Mouse (Mus musculus) hindbrain, embryonic 15.5 days (tissue): ENCODE measurements at regions not wholly inside any gene's neighbourhood (a gene's known extent, or its start where the extent isn't known, plus 50 kb on each side); places are given as distances from the start of the nearest gene placed in this dataset.

Experiments used
- ATAC-seq: fragments of 200-750 bp; cut with Nextera tagmentation; 2 replicates; pipeline ENCODE4 v1.8.0; 2017; ENCODE audit warnings: low read depth, moderate number of reproducible peaks, moderate TSS enrichment; ENCODE audit not compliant: low FRiP score
- H3K27ac ChIP-seq: fragments of 300-500 bp; sonication (generic); replicated peaks from 2 replicates; pipeline ENCODE4 v1.5.1; 2015; ENCODE audit warnings: mild to moderate bottlenecking, inconsistent platforms
- H3K27me3 ChIP-seq: fragments of 300-500 bp; sonication (generic); 2 replicates; pipeline ENCODE4 v1.6.1; 2015; ENCODE audit warnings: control low read depth, inconsistent platforms
- H3K36me3 ChIP-seq: fragments of 300-500 bp; sonication (generic); 2 replicates; pipeline ENCODE4 v1.6.1; 2015; ENCODE audit warnings: control low read depth, inconsistent platforms
- H3K4me1 ChIP-seq: fragments of 300-500 bp; sonication (generic); replicated peaks from 2 replicates; pipeline ENCODE4 v1.6.1; 2015; ENCODE audit warnings: control low read depth, inconsistent platforms
- H3K4me2 ChIP-seq: fragments of 300-500 bp; sonication (generic); 2 replicates; pipeline ENCODE4 v1.6.1; 2015; ENCODE audit warnings: moderate library complexity, mild to moderate bottlenecking, inconsistent platforms
- H3K4me3 ChIP-seq: fragments of 300-500 bp; sonication (generic); 2 replicates; pipeline ENCODE4 v1.5.1; 2015; ENCODE audit warnings: mild to moderate bottlenecking, inconsistent platforms
- H3K9ac ChIP-seq: fragments of 300-500 bp; sonication (generic); 2 replicates; pipeline ENCODE4 v1.6.1; 2015; ENCODE audit warnings: inconsistent platforms
- H3K9me3 ChIP-seq: fragments of 300-500 bp; sonication (generic); 2 replicates; pipeline ENCODE4 v1.6.1; 2016; ENCODE audit warnings: control low read depth, inconsistent platforms
- WGBS: fragments of 180-500 bp; shearing (Covaris S2); methylation state at CpG from one replicate; pipeline ENCODE4 v1.1.7; 2015; 5-methylcytosine and 5-hydroxymethylcytosine counted together

- no peak for ATAC-seq
- H3K4me1 ChIP-seq = no peaks in the 10 kb centered on the region
- H3K27ac ChIP-seq = no peak overlapping the region
- no peaks in the 10 kb centered on the region for H3K27me3 ChIP-seq
- no peaks in the 10 kb centered on the region for H3K36me3 ChIP-seq
- no peak overlapping the region for H3K9ac ChIP-seq
- H3K4me3 ChIP-seq = no peak overlapping the region
- no peaks in the 10 kb centered on the region for H3K9me3 ChIP-seq
- WGBS = 89% methylated on average over 8 of the region's 8 CpGs
- no peak overlapping the region for H3K4me2 ChIP-seq
Observed at GRCm38 (mm10) chr9:116337446-116338010, 162.4 kb upstream of the Tgfbr2 start.

DNA sequence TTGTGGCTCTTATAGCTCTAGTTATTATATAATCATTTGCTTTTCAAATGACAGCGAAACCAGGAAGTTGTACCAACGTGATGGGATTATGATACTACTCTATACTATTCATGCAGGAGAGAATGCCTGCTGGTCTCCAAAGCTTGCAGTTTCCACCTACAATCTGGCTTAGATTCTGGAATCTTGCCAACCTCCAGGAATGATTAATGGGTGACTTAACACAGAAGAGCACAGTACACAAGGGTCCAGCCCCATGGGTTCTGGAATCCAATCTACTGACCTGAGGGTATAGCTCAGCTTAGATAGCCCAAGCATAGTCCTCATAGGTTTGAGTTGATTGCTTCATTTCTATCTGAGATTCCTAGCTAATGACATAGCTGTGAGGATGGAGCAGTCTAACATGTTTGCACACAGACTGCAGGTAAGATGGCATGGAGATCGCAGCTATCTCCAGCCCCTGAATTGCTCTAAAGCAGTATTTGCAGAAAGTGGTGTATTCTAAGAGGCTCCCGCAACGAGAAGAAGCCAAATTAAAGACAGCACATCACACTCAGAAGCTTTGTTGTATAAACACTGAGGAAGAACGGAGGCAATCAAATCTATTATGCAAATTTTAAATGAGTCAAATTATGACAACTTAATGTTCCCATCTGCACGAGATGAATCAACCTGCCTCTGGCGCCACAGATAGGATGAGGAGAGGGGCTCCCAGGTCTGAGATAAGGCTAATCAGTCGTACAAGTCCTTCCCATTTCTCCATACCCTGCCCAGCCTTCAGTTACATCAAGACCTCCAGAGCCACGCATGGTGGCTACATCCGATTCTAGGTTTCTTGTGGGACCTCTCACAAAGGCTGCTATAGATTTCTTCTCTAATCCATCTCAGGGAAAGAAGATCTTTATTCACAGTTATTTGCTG is 160.7 kb upstream of the Tgfbr2 start:
- ATAC-seq = no peak
- Histone ChIP-seq H3K9me3 (no peaks in the 10 kb centered on the region), H3K9ac (no peak overlapping the region), H3K27ac (no peak overlapping the region), H3K4me1 (no peaks in the 10 kb centered on the region), H3K36me3 (no peaks in the 10 kb centered on the region), H3K27me3 (no peaks in the 10 kb centered on the region), H3K4me3 (no peak overlapping the region), H3K4me2 (no peak overlapping the region)
- WGBS = 78% methylated on average over 11 of the region's 11 CpGs

DNA sequence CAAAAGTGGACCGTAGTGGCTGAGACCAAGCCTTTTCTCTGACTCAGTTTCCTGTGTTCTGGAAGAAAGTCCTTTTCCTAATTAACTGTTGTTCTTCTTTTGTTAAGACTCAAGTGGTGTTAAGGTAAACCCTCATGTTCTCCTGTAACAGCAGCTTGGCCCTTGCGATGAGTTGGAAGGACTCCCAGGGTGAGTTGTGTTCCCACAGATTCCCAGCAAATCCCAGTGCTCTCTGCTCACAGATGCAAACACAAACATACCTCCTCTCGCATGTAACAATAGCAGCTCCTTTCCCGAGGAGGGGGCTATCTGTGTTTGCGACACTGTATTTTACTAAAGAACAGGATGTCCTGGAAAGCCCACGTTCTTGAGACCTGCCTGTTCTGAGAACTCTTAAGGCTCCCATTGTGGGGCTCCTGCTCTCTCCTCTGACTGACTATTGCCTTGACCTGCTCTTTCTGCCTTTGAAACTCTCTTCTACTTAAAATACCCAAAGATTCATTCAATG is 158.8 kb upstream of the Tgfbr2 start:
- 80% methylated on average over 6 of the region's 6 CpGs for WGBS
- H3K4me1 ChIP-seq = no peaks in the 10 kb centered on the region
- H3K4me2 ChIP-seq = no peak overlapping the region
- no peaks in the 10 kb centered on the region for H3K9me3 ChIP-seq
- no peak overlapping the region for H3K27ac ChIP-seq
- no peak overlapping the region for H3K4me3 ChIP-seq
- H3K9ac ChIP-seq = no peak overlapping the region
- H3K36me3 ChIP-seq = no peaks in the 10 kb centered on the region
- ATAC-seq = no peak
- H3K27me3 ChIP-seq = no peaks in the 10 kb centered on the region

DNA sequence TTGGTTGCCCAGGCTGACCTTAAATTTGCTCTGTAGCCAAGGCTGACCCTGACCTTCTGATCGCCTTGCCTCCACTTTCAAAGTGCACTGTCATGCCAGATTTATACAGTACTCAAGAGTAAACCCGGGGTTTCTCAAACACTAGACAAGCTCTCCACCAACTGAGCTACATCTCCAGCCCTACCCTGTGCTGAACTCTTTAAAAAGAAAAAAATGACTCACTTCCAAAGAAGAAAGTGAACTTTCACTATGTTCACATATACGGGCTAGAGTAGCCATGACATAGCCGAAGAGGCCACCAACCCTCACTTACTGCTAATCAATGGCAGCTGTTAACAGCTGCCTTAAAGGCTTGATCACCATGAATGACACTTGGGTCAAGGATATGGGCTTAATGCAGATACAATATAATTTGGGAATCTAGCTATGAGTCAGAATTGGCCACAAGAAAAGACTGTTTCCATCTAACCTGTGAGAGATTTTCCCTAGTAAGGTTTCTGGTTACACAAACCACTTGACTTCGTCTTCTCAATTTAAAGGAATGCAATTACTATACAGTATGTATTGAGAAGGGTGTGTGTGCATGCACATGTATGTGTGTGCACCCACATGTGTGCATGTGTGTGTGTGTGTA is 157.4 kb upstream of the Tgfbr2 start:
- Histone ChIP-seq H3K4me2 (no peak overlapping the region), H3K27me3 (no peaks in the 10 kb centered on the region), H3K27ac (no peak overlapping the region), H3K36me3 (no peaks in the 10 kb centered on the region), H3K9me3 (no peaks in the 10 kb centered on the region), H3K9ac (no peak overlapping the region), H3K4me1 (no peaks in the 10 kb centered on the region), H3K4me3 (no peak overlapping the region)
- WGBS = 92% methylated on average over 5 of the region's 5 CpGs
- ATAC-seq = no peak

GRCm38 (mm10) chr9:116331406-116331805 is 156.2 kb upstream of the Tgfbr2 start:
- Histone ChIP-seq H3K4me1 (no peaks in the 10 kb centered on the region), H3K27me3 (no peaks in the 10 kb centered on the region), H3K9me3 (no peaks in the 10 kb centered on the region), H3K4me3 (no peak overlapping the region), H3K36me3 (no peaks in the 10 kb centered on the region), H3K4me2 (no peak overlapping the region), H3K27ac (no peak overlapping the region), H3K9ac (no peak overlapping the region)
- no peak for ATAC-seq
- WGBS = 77% methylated on average over 2 of the region's 2 CpGs

DNA sequence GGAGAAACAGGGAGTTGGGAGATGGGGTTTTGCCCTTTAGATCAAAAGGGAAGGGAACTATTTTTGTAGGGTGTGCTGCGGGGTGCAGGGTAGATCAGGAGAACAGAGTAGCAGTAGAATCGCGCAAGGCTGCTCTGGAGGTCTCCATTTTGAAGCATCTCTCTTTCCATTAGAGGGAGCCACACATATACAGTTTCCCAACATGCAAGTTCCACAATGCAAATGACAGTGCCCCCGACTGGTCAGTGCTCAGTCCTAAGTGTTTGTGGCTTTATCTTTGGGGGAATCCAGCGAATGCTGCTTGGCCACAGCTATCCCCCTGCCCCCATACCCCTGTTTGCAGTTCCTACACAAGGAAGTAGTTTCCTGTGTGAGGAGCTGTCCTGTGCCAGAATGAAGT is 155.6 kb upstream of the Tgfbr2 start:
- WGBS = 66% methylated on average over 5 of the region's 5 CpGs
- H3K4me2 ChIP-seq = no peak overlapping the region
- no peaks in the 10 kb centered on the region for H3K36me3 ChIP-seq
- no peak overlapping the region for H3K27ac ChIP-seq
- no peak for ATAC-seq
- no peaks in the 10 kb centered on the region for H3K9me3 ChIP-seq
- H3K4me3 ChIP-seq = no peak overlapping the region
- no peaks in the 10 kb centered on the region for H3K4me1 ChIP-seq
- no peak overlapping the region for H3K9ac ChIP-seq
- H3K27me3 ChIP-seq = no peaks in the 10 kb centered on the region

GRCm38 (mm10) chr9:116329147-116329546 is 154.0 kb upstream of the Tgfbr2 start:
- Histone ChIP-seq H3K9me3 (no peaks in the 10 kb centered on the region), H3K4me2 (no peak overlapping the region), H3K4me1 (0 out of 2 replicates have a peak, but pooled peaks cover 2% of the 10 kb centered on the region), H3K27me3 (no peaks in the 10 kb centered on the region), H3K36me3 (no peaks in the 10 kb centered on the region), H3K9ac (no peak overlapping the region), H3K27ac (no peak overlapping the region), H3K4me3 (no peak overlapping the region)
- WGBS = 88% methylated on average over 5 of the region's 5 CpGs
- no peak for ATAC-seq

GRCm38 (mm10) chr9:116328201-116328600 is 153.0 kb upstream of the Tgfbr2 start:
- H3K9me3 ChIP-seq = no peaks in the 10 kb centered on the region
- no peak overlapping the region for H3K9ac ChIP-seq
- H3K27me3 ChIP-seq = no peaks in the 10 kb centered on the region
- ATAC-seq = no peak
- WGBS = 24% methylated on average over 3 of the region's 3 CpGs
- 0 out of 2 replicates have a peak overlapping the region, but pooled peaks have one; percentile 26 for H3K27ac ChIP-seq
- no peak overlapping the region for H3K4me2 ChIP-seq
- 0 out of 2 replicates have a peak, but pooled peaks cover 3% of the 10 kb centered on the region for H3K4me1 ChIP-seq
- no peaks in the 10 kb centered on the region for H3K36me3 ChIP-seq
- H3K4me3 ChIP-seq = no peak overlapping the region

DNA sequence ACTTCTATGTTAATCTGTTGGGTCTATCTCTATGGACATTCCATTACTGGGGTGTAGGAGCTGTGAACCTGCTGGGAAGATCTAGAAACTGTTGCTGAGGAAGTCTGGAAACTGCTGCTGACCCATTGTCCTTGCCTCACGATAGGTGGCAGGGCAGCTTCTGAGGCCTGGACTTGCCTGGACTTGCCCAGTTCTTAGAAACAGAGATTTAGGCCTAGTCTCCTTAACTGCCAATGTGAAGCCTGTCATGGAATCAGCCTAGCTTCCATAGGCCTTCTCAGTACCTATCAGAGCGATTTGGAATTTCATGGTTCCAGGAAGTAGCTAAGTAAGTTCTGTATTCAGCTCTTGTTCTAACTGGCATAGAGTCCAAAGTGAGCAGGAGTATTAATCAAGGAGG is 151.9 kb upstream of the Tgfbr2 start:
- no peak for ATAC-seq

GRCm38 (mm10) chr9:116324971-116325370 is 149.8 kb upstream of the Tgfbr2 start:
- Histone ChIP-seq H3K4me1 (0 out of 2 replicates have a peak, but pooled peaks cover 3% of the 10 kb centered on the region), H3K27me3 (no peaks in the 10 kb centered on the region), H3K36me3 (no peaks in the 10 kb centered on the region), H3K4me2 (no peak overlapping the region), H3K9ac (no peak overlapping the region), H3K4me3 (no peak overlapping the region), H3K27ac (no peak overlapping the region), H3K9me3 (no peaks in the 10 kb centered on the region)
- WGBS = 78% methylated on average over 4 of the region's 4 CpGs
- no peak for ATAC-seq

More for the DNA sequence above, 151.9 kb upstream of the Tgfbr2 start:
- Histone ChIP-seq H3K9me3 (no peaks in the 10 kb centered on the region), H3K27me3 (no peaks in the 10 kb centered on the region), H3K4me3 (no peak overlapping the region), H3K9ac (no peak overlapping the region), H3K36me3 (no peaks in the 10 kb centered on the region), H3K27ac (no peak overlapping the region), H3K4me2 (no peak overlapping the region), H3K4me1 (0 out of 2 replicates have a peak, but pooled peaks cover 3% of the 10 kb centered on the region)
- 94% methylated on average over 2 of the region's 2 CpGs for WGBS

GRCm38 (mm10) chr9:116323871-116324721 is 148.9 kb upstream of the Tgfbr2 start:
- WGBS = 80% methylated on average over 9 of the region's 9 CpGs

More at GRCm38 (mm10) chr9:116323871-116324721, 148.9 kb upstream of the Tgfbr2 start:
- Histone ChIP-seq H3K9ac (no peak overlapping the region), H3K4me2 (no peak overlapping the region), H3K4me1 (0 out of 2 replicates have a peak, but pooled peaks cover 3% of the 10 kb centered on the region), H3K27ac (0 out of 2 replicates have a peak overlapping the region, but pooled peaks have one; percentile 25), H3K9me3 (no peaks in the 10 kb centered on the region), H3K27me3 (no peaks in the 10 kb centered on the region), H3K36me3 (no peaks in the 10 kb centered on the region), H3K4me3 (no peak overlapping the region)
- no peak for ATAC-seq
